Mouse (Mus musculus): Measurements from ENCODE around the gene Zfp213.
A peak's percentile ranks its signal among the peaks of the same experiment; 100 is the strongest.

DNA sequence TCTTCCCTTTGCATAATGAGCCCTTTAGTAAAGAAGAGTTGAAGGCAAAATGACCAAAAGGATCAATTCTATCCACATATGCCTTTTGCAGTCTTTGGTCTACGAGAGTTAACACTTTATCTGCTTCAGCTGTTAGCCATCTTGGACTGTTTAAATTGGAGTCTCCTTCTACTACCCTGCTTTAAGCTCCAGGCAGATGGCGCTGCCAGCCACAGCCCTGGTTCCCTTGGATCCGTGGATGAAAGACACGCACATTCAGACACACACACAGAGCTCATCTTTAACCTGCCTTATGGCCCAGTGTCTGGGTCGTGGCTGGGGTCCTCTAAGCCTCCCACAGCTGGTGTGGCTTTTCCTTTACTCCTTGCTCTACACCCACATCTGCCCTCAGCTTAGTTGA lies 7.0 kb upstream of the Zfp213 start:
- TF ChIP-seq POLR2A (IDR thresholded peaks at IDR 0.05; ENCODE audit: borderline replicate concordance, control insufficient read depth, low read depth, low read length) (no peak), CTCF (IDR thresholded peaks at IDR 0.05; ENCODE audit: control insufficient read depth, insufficient read depth, low read length) (peak; percentile 25; the same call in 1 of the 2 replicates)
